Mouse (Mus musculus) telencephalon, adult 2 months (tissue): ENCODE data around the gene Mthfd1l.

Source experiments
- DNase-seq: peaks from one replicate; pipeline ENCODE4 v3.0.0-alpha.2; 2011; ENCODE audit warnings: low read depth, low spot score

Gene Mthfd1l

GRCm38 (mm10) chr10:4151862-4152776 is 179.2 kb downstream of the Mthfd1l start:
- no peak for DNase-seq

GRCm38 (mm10) chr10:4153031-4153430 is 180.1 kb downstream of the Mthfd1l start:
- no peak for DNase-seq

- no peak for DNase-seq
These were observed 181.1 kb downstream of the Mthfd1l start for GRCm38 (mm10) chr10:4154035-4154434.

GRCm38 (mm10) chr10:4155521-4155920 is 182.6 kb downstream of the Mthfd1l start:
- DNase-seq, result no peak

- DNase-seq, result no peak
These were observed 185.6 kb downstream of the Mthfd1l start for GRCm38 (mm10) chr10:4158533-4158932.

- DNase-seq, result no peak
These were observed 186.7 kb downstream of the Mthfd1l start for GRCm38 (mm10) chr10:4159541-4160090.

GRCm38 (mm10) chr10:4160242-4160785 is 187.4 kb downstream of the Mthfd1l start:
- DNase-seq, result no peak

- DNase-seq, result no peak
These were observed 189.1 kb downstream of the Mthfd1l start for GRCm38 (mm10) chr10:4162049-4162448.

- DNase-seq, result no peak
These were observed 190.1 kb downstream of the Mthfd1l start for GRCm38 (mm10) chr10:4162976-4163375.

GRCm38 (mm10) chr10:4164681-4165080 is 191.8 kb downstream of the Mthfd1l start:
- no peak for DNase-seq

GRCm38 (mm10) chr10:4168222-4168798 is 195.4 kb downstream of the Mthfd1l start:
- DNase-seq, result no peak

- DNase-seq, result no peak
These were observed 201.3 kb downstream of the Mthfd1l start for GRCm38 (mm10) chr10:4174229-4174628.

GRCm38 (mm10) chr10:4174717-4175116 is 201.8 kb downstream of the Mthfd1l start:
- no peak for DNase-seq

GRCm38 (mm10) chr10:4177285-4177684 is 204.4 kb downstream of the Mthfd1l start:
- DNase-seq, result no peak

GRCm38 (mm10) chr10:4179049-4179790 is 206.3 kb downstream of the Mthfd1l start:
- DNase-seq, result no peak

- no peak for DNase-seq
These were observed 209.0 kb downstream of the Mthfd1l start for GRCm38 (mm10) chr10:4181953-4182352.

GRCm38 (mm10) chr10:4182406-4182805 is 209.5 kb downstream of the Mthfd1l start:
- DNase-seq, result no peak

- DNase-seq, result no peak
These were observed 215.9 kb downstream of the Mthfd1l start for GRCm38 (mm10) chr10:4188614-4189402.

- no peak for DNase-seq
These were observed 216.5 kb downstream of the Mthfd1l start for GRCm38 (mm10) chr10:4189422-4189821.

- DNase-seq, result no peak
These were observed 226.1 kb downstream of the Mthfd1l start for GRCm38 (mm10) chr10:4198978-4199377.

- DNase-seq, result no peak
These were observed 227.0 kb downstream of the Mthfd1l start for GRCm38 (mm10) chr10:4199926-4200325.
